Mouse (Mus musculus) ES-E14 (cell line): ENCODE measurements around the gene Glb1l. TPM values are rescaled to one million over a fixed set of nuclear protein-coding genes. Genes with fewer than 3 reads are reported as not detected.
A peak's percentile ranks its signal among the peaks of the same experiment; 100 is the strongest.

ENCODE experiments used
- DNase-seq: peaks from one replicate; pipeline ENCODE4 v3.0.0-alpha.2; 2013; ENCODE audit warnings: low read depth, low spot score
- H3K27ac ChIP-seq: 2 replicates; pipeline ENCODE4 v1.5.1; 2012; ENCODE audit warnings: low read depth, mild to moderate bottlenecking, low read length, moderate library complexity, mixed read lengths; ENCODE audit not compliant: poor library complexity, insufficient read depth, severe bottlenecking
- H3K36me3 ChIP-seq: 2 replicates; pipeline ENCODE4 v1.6.1; 2012; ENCODE audit warnings: mild to moderate bottlenecking, low read length, moderate library complexity, mixed read lengths; ENCODE audit not compliant: control insufficient read depth, poor library complexity, insufficient read depth, severe bottlenecking
- H3K4me1 ChIP-seq, 2 experiments: fragments of 150-350 bp in 1 of 2; sonication (generic) in 1 of 2; 2 replicates each; pipeline ENCODE4 v1.6.1; 2012; ENCODE audit warnings: low read length in 2 of 2, mild to moderate bottlenecking in 1 of 2, mixed read lengths in 1 of 2; ENCODE audit not compliant: control insufficient read depth in 2 of 2, insufficient read depth in 2 of 2, poor library complexity in 1 of 2
- H3K4me3 ChIP-seq, 2 experiments: fragments of 150-350 bp in 1 of 2; sonication (generic) in 1 of 2; 2 replicates each; pipeline ENCODE4 v1.5.1; 2012; ENCODE audit warnings: low read length in 2 of 2, low read depth in 1 of 2, mild to moderate bottlenecking in 1 of 2, mixed read lengths in 1 of 2; ENCODE audit not compliant: insufficient read depth in 1 of 2, poor library complexity in 1 of 2, severe bottlenecking in 1 of 2
- H3K9ac ChIP-seq: 2 replicates; pipeline ENCODE4 v1.6.1; 2012; ENCODE audit warnings: low read depth, mild to moderate bottlenecking, low read length, mixed read lengths; ENCODE audit not compliant: poor library complexity, insufficient read depth, severe bottlenecking
- H3K9me3 ChIP-seq: fragments of 150-350 bp; sonication (generic); 2 replicates; pipeline ENCODE4 v1.6.1; 2012; ENCODE audit warnings: low read depth, mild to moderate bottlenecking, low read length; ENCODE audit not compliant: control insufficient read depth, insufficient read depth
- CHD2 ChIP-seq: IDR thresholded peaks from 2 replicates; pipeline ENCODE4 v1.6.1; 2014; ENCODE audit warnings: mild to moderate bottlenecking, low read depth, low read length, inconsistent platforms
- HCFC1 ChIP-seq: IDR thresholded peaks from 2 replicates; pipeline ENCODE4 v1.6.1; 2012; ENCODE audit warnings: low read length, inconsistent platforms, borderline replicate concordance; ENCODE audit not compliant: insufficient read depth
- MAFK ChIP-seq: IDR thresholded peaks from 2 replicates; pipeline ENCODE4 v1.6.1; 2014; ENCODE audit warnings: mild to moderate bottlenecking, low read depth, low read length, inconsistent platforms; ENCODE audit not compliant: insufficient read depth
- ZC3H11A ChIP-seq: IDR thresholded peaks from 2 replicates; pipeline ENCODE4 v1.6.1; 2012; ENCODE audit warnings: low read depth, mild to moderate bottlenecking, inconsistent platforms, low read length, borderline replicate concordance
- ZNF384 ChIP-seq: IDR thresholded peaks from 2 replicates; pipeline ENCODE4 v1.6.1; 2012; ENCODE audit warnings: low read depth, low read length, inconsistent platforms
- in situ Hi-C, 2 experiments: fragments of 600-800 bp; cut with MboI; formaldehyde crosslinking; loops; one replicate each; pipeline ENCODE4 v1.15.1; 2025; ENCODE audit warnings: low sequenced_read_pairs in 2 of 2, inconsistent platforms in 1 of 2; ENCODE audit not compliant: unreplicated experiment in 2 of 2
- total RNA-seq: library from RNA; depleted of rRNA; stranded (reverse); fragments of 300-350 nt; gene quantifications from 2 replicates; pipeline ENCODE4 v1.2.3, GENCODE M21; 2012

Gene Glb1l
- total RNA-seq, 1 experiment, result 5.8 TPM

- in situ Hi-C loops, result no loop called here
- peaks cover 46% of the 10 kb centered on the region for H3K36me3 ChIP-seq
- H3K9ac ChIP-seq, result no peak overlapping the region
- no peak overlapping the region for H3K27ac ChIP-seq
- no peak for DNase-seq
- no peak overlapping the region for H3K4me3 ChIP-seq
- TF ChIP-seq ZC3H11A, result no peak
- no peak for TF ChIP-seq ZNF384
- TF ChIP-seq MAFK, result no peak
- TF ChIP-seq CHD2, result no peak
- no peak for TF ChIP-seq HCFC1
- H3K9me3 ChIP-seq, result no peaks in the 10 kb centered on the region
- peaks cover 11 to 26% of the 10 kb centered on the region in 2 experiments for H3K4me1 ChIP-seq
These were observed 2.5 kb upstream of the Glb1l start for GRCm38 (mm10) chr1:75213096-75213495.

GRCm38 (mm10) chr1:75212542-75212941 is 1.9 kb upstream of the Glb1l start:
- peaks cover 8 to 23% of the 10 kb centered on the region in 2 experiments for H3K4me1 ChIP-seq
- TF ChIP-seq CHD2 (no peak), ZNF384 (no peak), MAFK (no peak), ZC3H11A (no peak), HCFC1 (no peak)
- no peak overlapping the region for H3K27ac ChIP-seq
- no peak overlapping the region for H3K9ac ChIP-seq
- H3K36me3 ChIP-seq, result peaks cover 46% of the 10 kb centered on the region
- H3K9me3 ChIP-seq, result no peaks in the 10 kb centered on the region
- in situ Hi-C loops, result no loop called here
- no peak for DNase-seq
- no peak overlapping the region for H3K4me3 ChIP-seq

DNA sequence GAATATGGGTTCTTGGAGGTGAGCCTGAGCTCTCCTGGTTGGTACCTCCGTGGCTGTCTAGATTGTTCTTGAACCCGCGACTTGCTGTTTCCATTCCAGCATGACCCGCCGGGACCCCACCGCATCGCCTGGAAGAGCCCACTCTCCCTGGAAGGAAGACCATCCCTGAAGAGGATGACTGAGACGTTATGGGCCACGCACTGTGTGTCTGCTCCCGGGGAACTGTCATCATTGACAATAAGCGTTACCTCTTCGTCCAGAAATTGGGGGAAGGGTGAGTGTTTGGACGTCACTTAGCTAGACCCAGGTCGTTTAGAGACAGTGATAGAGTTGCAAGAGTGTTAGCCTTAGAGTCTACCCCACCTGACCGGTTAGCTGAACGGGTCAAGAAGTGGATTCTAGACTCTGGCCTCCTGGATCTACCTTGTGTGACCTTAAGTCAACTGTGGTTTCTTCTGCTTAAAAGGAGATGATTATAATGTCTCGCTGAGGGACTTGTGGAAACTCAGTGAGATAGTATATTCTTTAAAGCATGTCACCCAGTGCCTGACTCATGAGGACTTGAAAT is 612 bp upstream of the Glb1l start:
- in situ Hi-C loops, result no loop called here
- peaks cover 8 to 16% of the 10 kb centered on the region in 2 experiments for H3K4me1 ChIP-seq
- peaks cover 35% of the 10 kb centered on the region for H3K36me3 ChIP-seq
- H3K9me3 ChIP-seq, result no peaks in the 10 kb centered on the region
- peak overlapping the region; percentile 87 for H3K9ac ChIP-seq
- no peak for DNase-seq
- TF ChIP-seq ZC3H11A (no peak), MAFK (no peak), ZNF384 (no peak), CHD2 (no peak), HCFC1 (no peak)
- peak overlapping the region; percentile 74 to 90 for H3K4me3 ChIP-seq
- no peak overlapping the region for H3K27ac ChIP-seq

DNA sequence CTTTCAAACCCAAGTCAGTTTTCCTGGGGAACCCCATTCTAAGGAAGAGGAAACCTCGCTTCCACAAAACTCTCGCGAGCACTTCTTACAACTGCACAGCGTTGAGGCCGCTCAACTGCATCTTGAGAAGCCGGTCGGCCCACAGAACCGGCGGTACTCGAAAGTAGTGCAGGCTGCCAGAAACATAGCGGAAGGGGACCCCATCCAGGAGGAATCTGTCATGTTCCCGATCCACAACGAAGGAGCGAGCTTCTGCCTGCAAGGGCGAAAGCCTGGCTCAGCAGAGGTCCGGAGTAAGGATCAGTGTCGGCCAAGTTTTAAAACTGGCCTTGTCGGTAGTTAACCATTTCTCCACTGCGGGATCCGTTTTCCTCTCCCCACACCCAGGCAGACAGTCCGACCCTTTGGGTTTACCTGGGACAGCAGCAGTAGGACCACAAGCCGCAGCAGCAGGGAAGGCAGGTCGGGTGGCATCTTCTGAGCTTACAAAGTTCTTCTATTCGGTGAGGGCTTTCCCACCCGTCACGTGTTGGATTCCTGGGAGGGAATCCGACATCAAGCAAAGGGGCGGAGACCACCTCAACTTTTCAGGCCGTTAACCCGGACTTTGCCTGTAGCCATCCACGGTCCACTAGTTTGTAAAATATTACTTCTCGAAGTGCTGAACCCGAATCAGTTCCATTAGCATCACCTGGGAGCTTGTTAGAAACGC is 1.5 kb downstream of the Glb1l start:
- Histone ChIP-seq H3K9ac (peak overlapping the region; percentile 80), H3K36me3 (peaks cover 15% of the 10 kb centered on the region), H3K4me3 (peak overlapping the region; percentile 51 to 68), H3K9me3 (no peaks in the 10 kb centered on the region), H3K4me1 (peaks cover 8 to 9% of the 10 kb centered on the region in 2 experiments), H3K27ac (no peak overlapping the region)
- TF ChIP-seq ZC3H11A, result no peak
- peak; percentile 7; the same call in 1 of the 2 replicates for TF ChIP-seq CHD2
- DNase-seq, result no peak
- in situ Hi-C loops, result no loop called here
